Mouse (Mus musculus) heart, adult 18-20 months (tissue): ENCODE data around the gene Zcchc24. TPM values are rescaled to one million over a fixed set of nuclear protein-coding genes. Genes with fewer than 3 reads are reported as not detected.
"Not testable (repeated sequence)": the region's sequence is repeated elsewhere in the genome, so short reads cannot be mapped to it uniquely, and the experiment has no call there.

ENCODE experiments used
- DNase-seq, 2 experiments: peaks; one replicate each; pipeline ENCODE4 v3.0.0; 2021 to 2022; ENCODE audit warnings: mixed read lengths in 1 of 2
- long read RNA-seq, 2 experiments: library from polyadenylated mRNA; stranded (forward); transcript quantifications; one replicate each; pipeline ENCODE4 v2.0.0; 2021
- total RNA-seq, 2 experiments: library from RNA; stranded (reverse); gene quantifications; 2 replicates each; pipeline ENCODE4 v1.2.3; 2021

Gene Zcchc24
- 10 to 100 TPM; 33.9 to 34.9 TPM for total RNA-seq
- long read RNA-seq, experiment 1, full-length matches to known transcripts, result 8 of 42 reads
- long read RNA-seq, experiment 1, partial matches to known transcripts, result 32 of 42 reads
- long read RNA-seq, experiment 1, other reads (novel, unspliced or antisense), result 2 of 42 reads
- long read RNA-seq, experiment 2, full-length matches to known transcripts, result 6 of 41 reads
- long read RNA-seq, experiment 2, partial matches to known transcripts, result 0 of 41 reads
- long read RNA-seq, experiment 2, other reads (novel, unspliced or antisense), result 35 of 41 reads

DNA sequence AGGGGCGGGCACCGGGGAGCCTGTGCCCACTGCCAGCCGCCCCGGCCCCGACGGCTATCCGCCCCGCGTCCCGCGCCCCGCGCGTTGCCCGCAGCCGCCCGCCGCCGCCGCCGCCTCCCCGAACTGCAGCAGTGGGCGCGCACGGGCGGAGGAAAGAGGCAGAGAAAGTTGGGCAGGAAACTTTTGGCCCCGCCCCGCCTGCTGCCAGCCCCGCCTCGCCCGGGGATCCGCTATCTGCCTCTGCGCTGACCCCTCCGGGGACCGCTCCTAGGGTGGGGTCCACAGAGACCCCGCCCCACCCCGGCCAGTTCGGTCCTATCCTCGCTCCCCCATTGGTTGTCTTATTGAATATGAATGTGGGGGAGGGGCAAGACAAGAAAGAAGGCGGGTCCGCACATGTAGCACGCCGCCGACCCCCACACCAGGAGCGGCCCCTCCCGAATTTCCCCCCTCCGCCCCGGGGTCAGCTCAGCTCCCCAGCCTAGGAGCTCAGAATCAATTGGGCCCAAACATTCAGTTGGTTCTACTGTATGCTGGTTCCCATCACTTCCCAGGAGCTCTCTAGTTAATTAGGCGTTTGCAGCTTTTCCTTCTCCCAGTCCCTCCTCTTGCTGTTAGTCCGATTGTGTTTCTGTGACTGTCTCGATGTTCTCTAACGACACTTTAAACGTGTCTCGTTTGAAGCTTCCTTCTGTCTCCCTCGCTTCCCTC, at the start of gene Zcchc24:
TSS of gene Zcchc24 (minus strand) at position 125 of the 711 bp plus-strand sequence.
- peak; percentile 94 to 97 for DNase-seq

DNA sequence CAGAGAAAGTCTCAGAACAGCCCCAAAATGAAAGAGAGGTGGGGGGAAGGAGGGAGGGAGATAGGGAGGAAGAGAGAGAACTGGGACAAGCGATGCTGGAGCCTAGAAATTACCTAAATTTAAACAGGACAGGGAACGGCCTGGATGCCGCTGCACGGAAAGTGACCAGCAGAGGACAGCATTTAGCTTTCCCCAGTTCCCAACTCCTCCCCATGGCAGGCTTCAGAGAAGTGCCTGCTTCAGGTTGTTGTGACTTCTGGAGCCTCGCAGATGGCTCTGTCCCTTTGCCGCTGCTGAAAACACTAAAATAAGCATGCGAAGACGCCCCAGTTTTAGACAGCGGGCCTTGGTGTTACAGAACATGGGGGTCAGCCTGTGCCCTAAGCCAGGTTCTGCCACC, 47.6 kb upstream of the Zcchc24 start:
- DNase-seq, result peak; percentile 69 to 80

DNA sequence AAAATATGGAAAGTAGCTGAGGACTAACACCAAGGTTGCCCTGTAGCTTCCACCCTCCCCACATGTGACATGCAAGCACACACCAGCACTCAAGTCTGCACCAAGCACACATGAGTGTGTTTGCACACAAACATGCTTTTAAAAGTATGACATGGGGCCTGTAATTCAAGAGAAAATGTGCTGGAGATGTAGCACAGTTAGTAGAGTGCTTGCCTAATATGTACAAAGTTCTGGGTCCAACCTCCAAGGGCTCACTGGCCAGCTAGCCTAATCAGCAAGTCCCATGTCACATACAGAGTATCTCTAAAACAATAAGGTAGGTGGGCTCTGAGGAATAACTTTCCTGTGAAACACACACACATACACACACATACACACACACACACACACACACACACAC, 45.3 kb upstream of the Zcchc24 start:
- DNase-seq, result no peak

DNA sequence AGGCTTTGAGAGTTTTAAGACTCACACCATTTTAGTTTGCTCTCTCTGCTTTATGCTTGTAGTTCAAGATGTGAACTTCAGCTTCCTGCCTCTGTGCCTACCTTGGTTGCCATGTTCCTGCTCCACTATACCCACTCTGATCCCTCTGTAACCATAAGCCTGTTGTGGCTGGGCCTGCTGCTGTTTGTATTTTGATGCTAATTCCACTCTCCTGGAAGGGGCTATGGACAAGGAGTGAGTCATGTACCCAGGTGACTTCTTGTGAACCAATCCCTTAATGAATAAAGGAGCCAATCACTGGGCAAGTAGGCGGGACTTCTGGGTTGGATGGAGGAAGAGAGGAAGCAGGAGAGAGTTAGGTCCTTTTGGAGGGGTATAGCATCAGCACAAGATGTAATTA, 42.2 kb upstream of the Zcchc24 start:
- DNase-seq, result not testable (repeated sequence)

DNA sequence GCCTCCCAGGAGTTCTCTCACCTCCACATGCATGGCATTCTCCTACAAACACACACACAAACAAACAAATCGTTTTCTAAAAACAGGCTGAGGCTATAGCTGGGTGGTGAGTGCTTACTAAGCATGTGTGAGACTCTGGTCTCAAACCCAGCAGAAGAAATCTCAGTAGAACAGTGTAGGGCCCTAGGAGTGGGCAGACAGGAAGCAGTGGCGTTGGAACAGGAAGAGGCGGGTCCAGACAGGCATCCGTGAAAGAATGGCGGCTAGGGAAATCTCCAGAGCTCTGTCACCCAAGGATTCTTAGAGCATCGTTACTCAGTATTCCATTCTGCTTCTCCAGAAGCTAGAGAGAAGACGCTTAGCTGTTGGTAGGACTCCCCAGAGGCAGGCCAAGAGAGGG, 37.7 kb upstream of the Zcchc24 start:
- no peak for DNase-seq

DNA sequence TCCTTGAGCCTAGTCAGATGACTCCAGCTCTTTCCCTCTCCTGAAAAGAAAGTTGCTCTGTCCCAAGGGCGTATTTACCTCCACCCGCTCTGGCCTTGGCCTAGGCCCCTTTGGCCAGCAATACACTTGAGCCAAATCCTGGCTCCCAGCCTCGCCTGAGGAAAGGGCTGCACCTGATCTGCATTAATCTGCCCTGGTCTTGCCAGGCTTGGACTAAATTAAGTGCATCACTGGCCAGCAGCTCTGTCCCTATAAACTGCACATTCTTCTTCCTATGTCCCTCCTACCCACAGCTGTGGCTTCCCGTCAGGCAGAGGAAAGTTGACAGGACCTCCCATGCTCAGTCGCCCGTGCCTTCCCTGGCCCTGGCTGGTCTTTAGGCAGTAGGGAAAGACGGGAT, 37.0 kb upstream of the Zcchc24 start:
- DNase-seq, result peak; percentile 67 to 75

DNA sequence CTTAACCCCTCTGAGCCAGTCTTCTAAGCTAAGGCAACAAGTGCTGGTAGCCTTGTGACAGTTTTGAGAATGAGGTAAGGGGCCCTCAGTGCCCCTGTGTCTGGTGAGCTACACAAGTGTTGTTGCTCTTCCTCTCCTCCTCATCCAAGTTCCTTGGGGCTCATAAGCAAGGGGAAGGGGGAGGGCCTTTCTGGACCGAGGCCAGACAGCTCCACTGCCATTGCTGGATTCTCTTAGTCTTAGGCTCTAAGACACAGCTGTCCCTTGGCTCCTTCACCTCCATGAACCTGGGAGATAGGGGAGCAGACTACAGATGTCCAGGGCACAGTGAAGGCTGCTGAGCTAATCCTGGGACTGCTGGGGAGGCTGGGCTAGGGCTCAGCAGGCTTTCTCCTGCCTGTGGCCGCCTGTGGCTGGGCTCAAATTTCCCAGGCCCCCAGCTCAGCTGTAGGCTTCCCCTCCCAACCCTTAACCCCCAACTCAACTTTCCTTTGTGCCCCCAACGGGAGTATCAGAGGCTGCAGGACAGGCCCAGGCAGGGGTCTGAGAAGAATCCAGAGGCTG, 34.5 kb upstream of the Zcchc24 start:
- DNase-seq, result no peak

DNA sequence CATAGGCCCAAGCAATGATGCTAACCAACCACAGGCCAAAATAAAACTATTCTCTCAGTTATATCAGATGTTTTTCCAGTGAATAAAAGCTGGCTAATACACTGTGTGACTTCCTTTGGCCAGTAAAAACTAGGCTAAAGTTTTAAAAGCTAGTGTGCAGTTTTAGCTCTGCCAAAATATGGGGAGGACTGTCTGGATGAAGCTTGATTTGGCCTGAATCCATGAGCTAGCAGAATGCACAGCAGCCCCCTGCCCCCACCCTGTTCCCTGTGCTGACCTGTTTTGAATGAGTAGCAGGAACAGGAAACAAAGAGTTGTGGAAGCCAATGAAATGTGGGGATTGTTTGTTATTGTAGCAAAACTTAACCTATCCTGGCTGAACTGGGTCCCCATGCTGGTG, 33.7 kb upstream of the Zcchc24 start:
- DNase-seq, result peak in 1 of 2 experiments; percentile 66

DNA sequence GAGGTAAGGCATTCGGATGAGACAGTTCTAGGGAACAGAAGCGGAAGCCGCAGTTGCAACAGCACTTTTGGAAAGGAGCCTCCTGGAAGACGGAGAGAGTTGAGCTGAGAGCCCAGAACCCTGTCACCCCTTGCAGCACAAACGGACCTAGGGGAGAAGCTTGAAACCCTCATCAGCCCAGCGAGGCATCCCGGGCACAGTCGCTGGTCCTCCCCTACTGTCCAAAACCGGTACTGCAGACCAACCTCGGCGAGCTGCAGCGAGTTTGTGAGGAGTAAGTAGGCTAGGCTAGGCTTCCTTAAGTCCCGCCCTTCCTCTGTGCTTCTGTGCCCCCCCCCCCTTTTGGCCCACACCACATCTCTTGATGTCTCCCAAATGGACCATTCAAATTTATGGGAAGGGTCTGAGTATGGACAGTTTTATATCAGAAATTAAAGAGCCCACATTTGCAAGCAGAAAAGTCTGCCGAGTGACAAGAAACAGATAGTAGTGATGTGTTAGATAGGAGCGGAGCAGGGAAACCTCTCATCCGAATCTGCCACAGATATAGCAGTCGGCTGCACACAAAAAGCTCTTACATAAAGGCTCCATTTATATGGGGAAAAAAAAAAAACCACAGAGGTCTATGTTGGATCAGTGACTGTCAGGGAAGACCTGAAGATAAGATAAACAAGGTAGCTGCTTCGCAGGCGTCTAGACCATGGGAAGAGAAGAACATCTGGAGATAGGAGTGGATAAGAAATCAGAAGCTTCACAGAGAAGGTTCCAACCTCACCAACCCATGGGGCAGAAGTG, 31.5 kb upstream of the Zcchc24 start:
- DNase-seq, result peak; percentile 89 to 97

DNA sequence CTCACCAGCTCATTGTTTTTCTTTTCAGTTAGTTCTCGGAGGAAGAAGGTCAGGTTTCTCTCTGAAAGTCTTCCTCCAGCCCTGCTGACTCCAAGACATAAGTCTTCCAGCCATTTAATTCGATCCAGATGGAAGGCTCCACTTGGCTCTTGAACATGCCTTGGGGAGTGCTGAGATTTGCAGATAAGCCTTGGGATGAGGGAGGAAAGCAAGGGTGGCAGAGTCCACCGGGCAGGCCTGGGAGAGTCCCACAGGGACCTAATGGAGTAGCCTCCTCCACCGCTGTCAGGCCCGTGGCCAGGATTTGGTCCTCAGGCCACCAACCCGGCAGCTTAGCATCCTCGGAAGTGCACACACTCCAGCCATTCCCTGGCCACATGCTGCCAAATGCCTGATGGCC, 27.8 kb upstream of the Zcchc24 start:
- DNase-seq, result no peak

DNA sequence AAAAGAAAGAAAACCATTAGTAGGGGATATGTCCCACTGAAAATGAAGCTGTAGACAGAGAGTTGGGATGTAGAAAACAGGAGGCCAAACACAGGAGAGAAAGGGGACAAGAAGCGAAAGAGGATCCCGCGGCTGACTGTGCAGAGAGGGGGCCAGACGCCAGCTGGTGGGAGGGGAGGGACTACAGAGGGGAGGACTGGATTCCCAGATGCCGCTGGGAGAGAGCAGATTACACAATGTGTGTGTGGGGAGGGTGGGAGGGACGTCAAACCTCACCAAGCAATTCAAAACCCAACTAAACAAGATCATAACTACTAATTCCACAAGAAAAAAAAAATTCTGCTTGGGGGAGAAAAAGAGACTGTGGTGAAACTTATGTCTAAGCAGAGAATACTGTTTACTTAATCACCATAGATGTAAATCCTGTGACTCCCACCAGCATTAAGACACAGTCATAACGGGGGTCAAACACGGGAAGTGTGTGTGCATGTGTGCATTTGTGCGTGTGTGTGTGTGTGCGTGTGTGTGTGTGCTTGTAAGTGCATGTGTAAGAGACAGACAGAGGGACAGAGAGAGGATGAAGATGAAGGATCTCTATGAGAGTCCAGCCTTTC, 26.8 kb upstream of the Zcchc24 start:
- DNase-seq, result peak; percentile 83 to 88

DNA sequence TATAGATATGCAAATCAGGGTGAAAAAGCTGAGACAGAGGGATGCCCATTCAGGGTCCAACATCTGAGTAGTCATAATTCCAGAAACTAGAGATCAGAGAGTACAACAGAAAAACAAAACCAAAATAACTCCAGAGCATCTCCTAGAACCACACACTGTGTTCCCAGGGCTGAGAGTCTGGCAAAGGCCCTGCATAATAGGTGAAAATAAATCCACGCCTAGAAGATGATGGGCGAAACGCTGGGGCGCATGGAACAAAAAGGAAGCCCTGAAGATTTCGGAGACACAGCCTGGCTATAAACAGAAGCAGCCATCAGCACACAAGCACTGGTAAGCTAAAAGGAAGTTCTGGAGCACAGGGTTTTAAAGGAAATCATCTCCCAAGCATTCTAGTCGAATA, 26.2 kb upstream of the Zcchc24 start:
- DNase-seq, result no peak

DNA sequence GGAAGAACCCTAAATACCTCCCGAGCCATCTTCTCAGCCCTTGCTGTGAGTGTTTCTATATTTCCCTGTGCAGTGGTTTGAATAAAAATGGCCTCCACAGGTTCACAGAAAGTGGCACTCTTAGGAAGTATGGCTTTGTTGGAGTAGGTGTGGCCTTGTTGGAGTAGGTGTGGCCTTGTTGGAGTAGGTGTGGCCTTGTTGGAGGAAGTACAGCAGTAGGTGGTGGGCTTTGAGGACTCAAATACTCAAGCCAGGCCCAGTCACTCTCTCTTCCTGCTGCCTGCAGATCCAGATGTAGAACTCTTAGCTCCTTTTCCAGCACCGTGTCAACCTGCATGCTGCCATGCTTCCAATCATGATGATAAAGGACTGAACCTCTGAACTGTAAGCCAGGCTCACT, 25.5 kb upstream of the Zcchc24 start:
- DNase-seq, result no peak

DNA sequence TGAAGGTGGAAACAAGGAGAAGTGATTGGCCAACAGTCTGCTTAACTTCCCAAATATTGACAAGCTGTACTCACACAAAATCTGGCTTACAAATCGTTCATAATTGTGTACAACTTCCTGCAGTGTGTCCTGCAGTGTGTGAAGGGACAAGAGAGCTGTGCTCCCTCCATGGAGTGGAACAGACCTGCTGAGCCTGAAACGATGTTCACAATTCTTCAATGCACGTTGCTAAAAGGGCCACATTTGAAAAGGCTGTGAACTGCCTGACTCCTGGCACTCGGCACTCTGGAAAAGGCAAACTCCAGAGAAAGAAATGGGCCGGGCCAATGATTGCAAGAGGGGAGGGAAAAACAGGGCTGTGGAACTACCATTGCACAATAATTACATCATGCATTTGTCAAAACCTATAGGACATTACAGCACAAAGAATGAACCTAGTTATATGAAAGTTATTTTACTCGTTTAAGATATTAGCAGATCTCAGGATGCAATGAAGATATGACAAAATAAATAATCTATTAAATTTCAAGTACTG, 22.0 kb upstream of the Zcchc24 start:
- DNase-seq, result no peak

DNA sequence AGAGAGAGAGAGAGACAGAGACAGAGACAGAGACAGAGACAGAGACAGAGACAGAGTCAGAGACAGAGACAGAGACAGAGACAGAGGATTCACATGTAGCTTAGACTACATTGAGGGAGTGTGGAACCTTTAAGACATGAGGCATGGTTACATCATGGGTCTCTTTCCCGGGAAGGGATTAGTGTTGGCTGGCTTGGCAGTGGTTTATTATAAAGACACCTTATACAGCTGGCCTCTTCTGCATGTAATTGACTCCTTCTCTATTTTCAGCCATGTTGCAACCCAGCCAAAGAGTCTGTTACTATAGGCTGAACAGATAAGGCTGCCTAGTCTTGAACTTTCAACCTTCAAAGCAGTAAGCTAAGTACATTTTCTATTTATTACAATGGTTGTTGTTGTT, 21.1 kb upstream of the Zcchc24 start:
- no peak for DNase-seq

DNA sequence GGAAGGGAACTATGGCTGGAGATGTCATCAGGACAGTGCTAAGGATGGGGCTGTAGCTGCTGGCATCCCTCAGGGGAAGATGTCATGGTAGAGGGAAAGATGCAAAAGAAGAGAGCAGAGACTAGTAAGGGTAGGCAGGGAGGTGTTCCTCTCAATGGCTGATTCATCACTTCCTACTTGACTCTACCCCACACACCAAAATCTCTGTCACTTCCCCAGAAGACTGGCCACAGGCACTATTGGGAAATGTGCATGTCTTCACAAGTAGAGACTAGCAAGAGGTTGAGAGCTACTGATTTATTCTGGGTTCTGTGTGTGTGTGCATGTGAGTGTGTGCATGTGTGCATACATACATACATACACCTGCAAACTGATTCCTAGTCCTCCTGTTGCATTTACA, 20.4 kb upstream of the Zcchc24 start:
- DNase-seq, result no peak

DNA sequence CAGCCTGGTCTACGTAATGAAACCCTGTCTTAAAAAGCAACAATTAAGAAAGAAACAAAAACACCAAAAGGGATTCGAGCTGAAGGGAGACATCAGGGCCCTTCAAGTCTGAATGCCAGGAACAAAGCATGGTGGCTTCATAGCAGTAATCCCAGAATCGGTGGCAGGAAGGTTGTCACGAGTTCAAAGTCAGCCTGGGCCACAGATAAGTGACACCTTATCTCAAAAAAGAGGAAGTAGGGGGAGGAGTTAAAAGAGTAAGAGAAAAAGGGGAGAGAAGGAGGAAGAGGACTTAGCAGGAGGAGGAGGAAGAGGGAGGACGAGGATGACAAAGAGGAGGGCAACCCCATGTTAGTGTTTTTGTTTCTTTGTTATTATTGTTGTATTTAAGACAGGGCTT, 19.4 kb upstream of the Zcchc24 start:
- no peak for DNase-seq

DNA sequence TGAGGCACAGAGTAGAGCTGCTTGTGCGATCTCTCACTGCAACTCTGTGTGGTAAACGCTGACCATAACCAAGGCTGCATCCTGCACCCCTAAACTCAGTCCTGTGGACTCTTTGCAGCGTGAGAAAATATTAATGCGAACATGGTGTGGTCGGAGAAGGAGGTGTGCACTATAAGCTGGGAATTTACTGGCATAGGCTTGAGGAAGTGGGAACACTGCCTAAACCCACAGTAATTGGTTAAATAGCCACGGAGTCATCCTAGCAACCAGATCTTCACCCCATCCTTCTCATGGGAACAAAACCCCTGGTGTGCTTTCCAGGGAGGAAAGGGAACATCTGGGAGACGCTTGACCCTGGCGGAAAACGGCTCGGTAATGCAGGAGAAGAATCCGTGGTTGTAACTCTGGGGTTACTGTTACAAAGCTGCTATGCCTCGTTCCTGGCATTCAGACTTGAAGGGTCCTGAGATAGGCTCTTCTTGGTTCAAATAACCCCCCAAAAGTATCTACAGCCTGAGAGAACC, 18.6 kb upstream of the Zcchc24 start:
- peak in 1 of 2 experiments; percentile 37 for DNase-seq

DNA sequence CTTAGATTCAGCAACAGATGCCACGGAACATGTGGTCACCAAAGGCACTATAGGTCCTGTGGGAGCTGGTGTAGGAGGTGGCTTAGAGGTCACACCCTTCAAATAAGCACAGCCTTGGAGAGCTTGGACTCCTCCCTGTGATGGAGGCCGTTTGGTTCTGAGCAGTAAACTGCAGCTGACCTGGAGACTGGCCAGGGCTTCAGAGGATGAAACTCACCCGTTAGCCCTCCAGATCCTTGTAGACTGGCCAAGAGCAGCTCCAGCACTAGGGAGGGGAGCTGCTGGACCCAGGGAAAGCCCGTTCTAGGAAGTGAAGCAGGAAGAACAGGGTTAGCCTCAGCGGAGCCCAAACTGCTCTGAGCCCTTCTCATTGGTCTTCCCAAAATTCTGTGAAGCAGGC, 18.1 kb upstream of the Zcchc24 start:
- peak; percentile 82 to 92 for DNase-seq

DNA sequence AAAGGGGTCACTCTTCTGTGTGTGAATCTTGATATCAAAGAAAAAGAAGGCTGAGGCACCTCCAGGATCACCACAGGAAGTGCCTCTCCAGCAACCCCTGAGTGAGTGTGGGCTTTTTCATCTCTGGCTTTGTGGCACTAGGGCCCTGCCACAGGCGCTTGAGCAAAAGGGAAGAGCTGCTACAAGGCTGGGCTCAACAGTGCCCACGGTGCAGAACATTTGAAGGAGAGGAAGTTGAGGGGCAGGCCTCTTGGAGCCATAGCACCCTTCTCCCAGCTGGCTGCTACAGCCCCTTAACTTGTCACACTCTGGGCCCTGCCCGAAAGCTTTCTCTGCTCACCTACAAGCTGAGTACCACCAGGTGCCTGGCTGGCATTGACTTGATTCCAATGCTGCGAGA, 16.4 kb upstream of the Zcchc24 start:
- DNase-seq, result no peak

DNA sequence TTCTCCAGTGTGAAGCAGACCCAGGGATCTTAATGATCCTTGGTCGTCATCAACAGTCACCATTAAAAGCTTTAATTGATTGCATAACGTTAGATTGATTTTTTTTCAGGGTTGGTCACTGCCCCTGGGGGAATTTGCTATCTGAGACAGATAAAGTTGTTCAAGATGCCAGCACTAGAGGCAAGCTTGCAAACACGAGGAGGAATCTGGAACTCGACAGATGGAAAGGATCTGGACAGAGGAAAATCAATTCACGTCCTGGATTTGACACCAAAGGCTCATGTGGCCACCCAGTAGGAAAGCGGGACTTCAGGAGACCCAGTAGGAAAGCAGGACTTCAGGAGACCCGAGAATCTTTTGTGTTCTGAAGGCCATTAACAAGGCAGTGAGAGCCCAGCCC, 14.4 kb upstream of the Zcchc24 start:
- no peak for DNase-seq

DNA sequence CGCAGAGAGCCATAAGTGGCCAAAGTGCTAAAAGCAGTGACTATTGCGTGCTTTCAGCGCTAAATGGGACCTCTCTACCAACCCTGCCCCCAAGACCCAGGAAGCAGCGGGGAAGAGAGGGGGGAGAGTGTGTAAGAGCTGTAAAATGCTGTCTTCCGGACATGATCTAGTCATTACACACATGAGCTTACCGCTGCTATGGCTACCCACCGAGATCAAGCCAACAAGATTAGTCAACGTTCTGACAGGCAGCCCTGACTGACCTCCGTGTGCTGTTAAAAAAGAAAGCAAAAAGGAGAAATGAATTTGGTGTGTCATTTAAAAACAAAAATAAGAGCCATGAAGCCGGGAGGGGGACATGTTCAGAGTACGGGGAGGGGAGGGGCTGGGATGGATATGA, 11.8 kb upstream of the Zcchc24 start:
- no peak for DNase-seq
